Mouse (Mus musculus) liver, embryonic 14.5 days (tissue): ENCODE results near the gene Galnt10. TPM values are rescaled to one million over a fixed set of nuclear protein-coding genes. Genes with fewer than 3 reads are reported as not detected.

Source experiments
- ATAC-seq: fragments of 200-750 bp; cut with Nextera tagmentation; 2 replicates; pipeline ENCODE4 v1.8.0; 2017; ENCODE audit warnings: moderate number of reproducible peaks, mild to moderate bottlenecking, moderate library complexity; ENCODE audit not compliant: insufficient read depth
- DNase-seq, 3 experiments: peaks; one replicate each; pipeline ENCODE4 v3.0.0-alpha.2; 2012 to 2013; ENCODE audit warnings: low read depth in 3 of 3, low spot score in 3 of 3
- H3K27ac ChIP-seq: fragments of 300-500 bp; sonication (generic); 2 replicates; pipeline ENCODE4 v1.5.1; 2014; ENCODE audit warnings: moderate library complexity, mild to moderate bottlenecking, control low read depth, inconsistent platforms
- H3K27me3 ChIP-seq: fragments of 300-500 bp; sonication (generic); 2 replicates; pipeline ENCODE4 v1.6.1; 2014; ENCODE audit warnings: mild to moderate bottlenecking, low read length, moderate library complexity; ENCODE audit not compliant: control insufficient read depth, insufficient read depth
- H3K36me3 ChIP-seq: fragments of 300-500 bp; sonication (generic); replicated peaks from 2 replicates; pipeline ENCODE4 v1.6.1; 2014; ENCODE audit warnings: low read depth; ENCODE audit not compliant: control insufficient read depth, insufficient read depth
- H3K4me1 ChIP-seq, 2 experiments: fragments of 200-500 bp in 1 of 2; fragments of 300-500 bp in 1 of 2; sonication (generic) in 1 of 2; replicated peaks; 2 replicates each; pipeline ENCODE4 v1.6.1; 2012 to 2014; ENCODE audit warnings: antibody characterized with exemption in 1 of 2, inconsistent platforms in 1 of 2, low read length in 1 of 2; ENCODE audit not compliant: control insufficient read depth in 2 of 2, insufficient read depth in 2 of 2
- H3K4me2 ChIP-seq: fragments of 300-500 bp; sonication (generic); 2 replicates; pipeline ENCODE4 v1.6.1; 2014; ENCODE audit warnings: low read depth, mild to moderate bottlenecking, control low read depth, moderate library complexity
- H3K4me3 ChIP-seq, 2 experiments: fragments of 200-500 bp in 1 of 2; fragments of 300-500 bp in 1 of 2; sonication (generic) in 1 of 2; 2 replicates each; pipeline ENCODE4 v1.5.1; 2012 to 2014; ENCODE audit warnings: low read depth in 2 of 2, low read length in 2 of 2, mild to moderate bottlenecking in 2 of 2, control low read depth in 1 of 2, inconsistent platforms in 1 of 2, moderate library complexity in 1 of 2; ENCODE audit not compliant: insufficient read depth in 1 of 2
- H3K9ac ChIP-seq: fragments of 300-500 bp; sonication (generic); replicated peaks from 2 replicates; pipeline ENCODE4 v1.6.1; 2014; ENCODE audit warnings: mild to moderate bottlenecking, control low read depth, moderate library complexity
- H3K9me3 ChIP-seq: fragments of 300-500 bp; sonication (generic); 2 replicates; pipeline ENCODE4 v1.6.1; 2016; ENCODE audit warnings: low read length, mixed read lengths; ENCODE audit not compliant: control insufficient read depth
- CTCF ChIP-seq: IDR thresholded peaks from 2 replicates; pipeline ENCODE4 v1.5.1; 2016; ENCODE audit warnings: antibody characterized with exemption, low read depth, control low read depth
- EP300 ChIP-seq: IDR thresholded peaks from 2 replicates; pipeline ENCODE4 v1.6.1; 2016; ENCODE audit warnings: antibody characterized with exemption, low read depth
- WGBS: fragments of 180-500 bp; shearing (Covaris S2); extraction: QIAGEN DNeasy Blood & Tissue Kit; methylation state at CpG from one replicate; pipeline ENCODE4 v1.1.7; 2014; ENCODE audit not compliant: insufficient replicate concordance; 5-methylcytosine and 5-hydroxymethylcytosine counted together
- polyA plus RNA-seq, 2 experiments: library from polyadenylated mRNA; depleted of rRNA in 1 of 2; stranded (reverse) in 1 of 2; unstranded in 1 of 2; fragments of >200 nt; fragmentation: Nextera tagmentation in 1 of 2; extraction: Ambion mirVana in 1 of 2; gene quantifications; 2 replicates each; pipeline versions ENCODE4 v1.2.1 to v1.2.3; 2012 to 2014

The Galnt10 gene
- polyA plus RNA-seq, 2 experiments, result 13.1 to 13.9 TPM

- no peaks in the 10 kb centered on the region for H3K9me3 ChIP-seq
- no peak overlapping the region for H3K9ac ChIP-seq
- peaks cover 5% of the 10 kb centered on the region for H3K36me3 ChIP-seq
- 76% methylated on average over 6 of the region's 6 CpGs for WGBS
- no peak for TF ChIP-seq CTCF
- TF ChIP-seq EP300, result no peak
- H3K4me3 ChIP-seq, result no peak overlapping the region
- ATAC-seq (no peak), DNase-seq (no peak)
- H3K4me2 ChIP-seq, result no peak overlapping the region
- H3K27me3 ChIP-seq, result no peaks in the 10 kb centered on the region
- no peak overlapping the region for H3K27ac ChIP-seq
- peaks cover 2 to 7% of the 10 kb centered on the region in 2 experiments; a peak in 2 of 4 replicates for H3K4me1 ChIP-seq
Observed at GRCm38 (mm10) chr11:57775868-57776267, 130.6 kb downstream of the Galnt10 start.

- Histone ChIP-seq H3K4me1 (peaks cover 2 to 7% of the 10 kb centered on the region in 2 experiments; a peak in 2 of 4 replicates), H3K36me3 (peaks cover 10% of the 10 kb centered on the region; the same call in 1 of the 2 replicates), H3K4me2 (no peak overlapping the region), H3K9ac (no peak overlapping the region), H3K9me3 (no peaks in the 10 kb centered on the region), H3K27me3 (no peaks in the 10 kb centered on the region), H3K4me3 (no peak overlapping the region), H3K27ac (no peak overlapping the region)
- TF ChIP-seq EP300 (no peak), CTCF (no peak)
- WGBS, result 76% methylated on average over 3 of the region's 3 CpGs
- ATAC-seq, result no peak
- no peak for DNase-seq
Observed at GRCm38 (mm10) chr11:57776546-57776945, 131.3 kb downstream of the Galnt10 start.

- 0 out of 2 replicates have a peak, but pooled peaks have one; percentile 42 for ATAC-seq
- Histone ChIP-seq H3K9ac (no peak overlapping the region), H3K4me3 (no peak overlapping the region), H3K36me3 (peaks cover 5% of the 10 kb centered on the region; the same call in 1 of the 2 replicates), H3K27me3 (no peaks in the 10 kb centered on the region), H3K4me2 (no peak overlapping the region), H3K27ac (no peak overlapping the region), H3K9me3 (no peaks in the 10 kb centered on the region), H3K4me1 (peaks cover 2 to 7% of the 10 kb centered on the region in 2 experiments; a peak in 2 of 4 replicates)
- TF ChIP-seq CTCF (peak; percentile 95), EP300 (no peak)
- DNase-seq, result peak in 2 of 3 experiments; percentile 33 to 47
- WGBS, result 28% methylated on average over 5 of the region's 5 CpGs
Observed at GRCm38 (mm10) chr11:57778349-57778748, 133.1 kb downstream of the Galnt10 start.

DNA sequence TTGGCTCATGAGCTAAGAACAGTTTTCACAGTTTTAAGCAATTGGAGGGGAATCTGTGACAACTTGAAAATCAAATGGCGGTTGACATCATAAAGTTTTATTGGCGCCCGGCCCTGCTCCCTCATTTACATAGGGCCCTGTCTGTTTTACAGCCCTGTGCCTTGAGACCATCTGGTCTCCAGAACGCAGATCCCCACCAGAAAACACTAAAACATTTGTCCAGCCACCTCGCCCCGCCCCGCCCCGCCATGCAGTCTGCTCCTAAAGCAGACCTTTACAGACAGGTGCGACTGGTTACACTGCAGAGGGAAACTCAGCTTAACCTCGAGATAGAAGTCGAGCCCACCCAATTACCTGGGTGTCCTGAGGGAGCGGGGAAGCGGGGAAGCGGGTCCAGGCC lies 134.6 kb downstream of the Galnt10 start:
- Histone ChIP-seq H3K4me3 (no peak overlapping the region), H3K9ac (no peak overlapping the region), H3K27ac (no peak overlapping the region), H3K36me3 (peaks cover 5% of the 10 kb centered on the region; the same call in 1 of the 2 replicates), H3K9me3 (no peaks in the 10 kb centered on the region), H3K27me3 (no peaks in the 10 kb centered on the region), H3K4me1 (peaks cover 2 to 7% of the 10 kb centered on the region in 2 experiments; a peak in 2 of 4 replicates), H3K4me2 (no peak overlapping the region)
- TF ChIP-seq EP300, result no peak
- TF ChIP-seq CTCF, result no peak
- WGBS, result 75% methylated on average over 14 of the region's 14 CpGs
- ATAC-seq (no peak), DNase-seq (no peak)

DNA sequence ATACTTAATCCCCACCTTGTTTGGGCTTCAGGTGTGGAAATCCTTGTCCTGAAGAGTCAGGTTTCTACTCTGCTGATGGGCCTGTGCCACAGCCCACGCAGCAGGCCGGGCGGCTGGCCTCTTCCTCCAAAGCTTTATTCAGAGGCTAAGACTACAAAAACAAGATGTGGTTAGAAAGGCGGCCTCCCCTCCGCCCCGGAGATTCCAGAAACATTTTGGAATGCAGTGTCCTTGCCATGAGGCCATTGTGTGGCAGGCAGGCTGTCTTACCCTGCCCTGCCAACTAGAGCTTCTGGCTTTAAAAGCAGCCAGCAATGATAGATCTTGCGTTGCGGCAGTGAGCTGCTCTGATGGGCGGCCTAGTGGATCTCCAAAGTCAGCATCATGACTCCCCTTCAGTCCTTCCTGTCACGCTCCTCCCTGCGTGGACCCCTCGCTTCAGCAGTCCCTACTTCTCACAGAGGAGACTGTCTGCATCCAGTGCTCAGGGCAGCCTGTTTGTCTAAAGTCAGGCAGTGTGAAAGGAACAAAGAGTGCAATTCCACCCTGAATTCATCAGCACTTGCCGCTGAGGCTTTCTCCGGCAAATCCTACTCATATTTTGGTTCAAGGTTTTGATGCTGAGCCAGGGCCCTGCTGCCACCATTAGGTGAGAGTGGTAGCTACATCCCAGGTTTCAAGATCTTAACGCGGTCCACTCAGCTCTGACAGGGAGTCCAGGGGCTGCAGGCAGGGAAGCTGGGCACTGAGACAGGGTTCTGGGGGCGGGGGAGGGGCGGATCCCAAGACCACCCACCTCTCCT lies 141.6 kb downstream of the Galnt10 start:
- Histone ChIP-seq H3K9me3 (no peaks in the 10 kb centered on the region), H3K27ac (no peak overlapping the region), H3K4me1 (no peaks in the 10 kb centered on the region), H3K27me3 (no peaks in the 10 kb centered on the region), H3K36me3 (no peaks in the 10 kb centered on the region), H3K9ac (no peak overlapping the region), H3K4me3 (no peak overlapping the region), H3K4me2 (no peak overlapping the region)
- 64% methylated on average over 18 of the region's 18 CpGs for WGBS
- DNase-seq (no peak), ATAC-seq (no peak)
- no peak; the same call in 1 of the 2 replicates for TF ChIP-seq CTCF
- no peak for TF ChIP-seq EP300
